Mouse (Mus musculus): ENCODE data around the gene Tmem30c. TPM values are rescaled to one million over a fixed set of nuclear protein-coding genes. Genes with fewer than 3 reads are reported as not detected.
A peak's percentile ranks its signal among the peaks of the same experiment; 100 is the strongest.
"Not testable (repeated sequence)": the region's sequence is repeated elsewhere in the genome, so short reads cannot be mapped to it uniquely, and the experiment has no call there.

Tmem30c gene
- polyA plus RNA-seq, 1 experiment from 2014 or later: not detected

DNA sequence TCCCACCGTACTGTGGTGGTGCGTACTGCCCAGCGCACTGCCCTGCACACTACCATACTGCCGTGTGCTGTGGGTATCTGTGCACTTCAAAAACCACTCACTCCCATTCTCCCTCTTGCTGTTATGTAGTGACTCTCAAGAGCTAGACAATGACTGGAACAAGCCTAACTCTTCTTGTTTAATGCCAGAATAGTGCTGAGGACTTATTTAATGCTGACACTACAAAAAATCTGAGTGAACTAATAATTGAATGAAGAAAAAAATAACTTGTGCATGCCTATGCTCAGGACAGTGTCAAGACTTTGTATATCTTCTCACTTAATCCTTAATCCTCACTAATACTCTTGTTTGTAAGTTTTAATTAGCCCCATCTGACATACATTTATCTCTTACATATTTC lies 45.2 kb downstream of the Tmem30c start:
- DNase-seq (ENCODE audit: low spot score) (no peak), ATAC-seq (no peak)
- no peak overlapping the region for H3K27ac ChIP-seq (ENCODE audit: low read depth, low read length)
- no peak overlapping the region for H3K4me3 ChIP-seq (ENCODE audit: low read depth, low read length)
- no peaks in the 10 kb centered on the region for H3K9me3 ChIP-seq (replicated peaks; ENCODE audit: control insufficient read depth, low read length)
- H3K9ac ChIP-seq (ENCODE audit: low read length): no peak overlapping the region
- 92% methylated on average over 4 of the region's 4 CpGs for WGBS
- no peaks in the 10 kb centered on the region for H3K4me1 ChIP-seq (ENCODE audit: control insufficient read depth, insufficient read depth, low read length)
- H3K27me3 ChIP-seq (replicated peaks; ENCODE audit: control insufficient read depth, insufficient read depth, low read length): no peaks in the 10 kb centered on the region
- no peak overlapping the region for H3K4me2 ChIP-seq (ENCODE audit: low read length)
- H3K36me3 ChIP-seq (ENCODE audit: control insufficient read depth, insufficient read depth, low read length): no peaks in the 10 kb centered on the region

DNA sequence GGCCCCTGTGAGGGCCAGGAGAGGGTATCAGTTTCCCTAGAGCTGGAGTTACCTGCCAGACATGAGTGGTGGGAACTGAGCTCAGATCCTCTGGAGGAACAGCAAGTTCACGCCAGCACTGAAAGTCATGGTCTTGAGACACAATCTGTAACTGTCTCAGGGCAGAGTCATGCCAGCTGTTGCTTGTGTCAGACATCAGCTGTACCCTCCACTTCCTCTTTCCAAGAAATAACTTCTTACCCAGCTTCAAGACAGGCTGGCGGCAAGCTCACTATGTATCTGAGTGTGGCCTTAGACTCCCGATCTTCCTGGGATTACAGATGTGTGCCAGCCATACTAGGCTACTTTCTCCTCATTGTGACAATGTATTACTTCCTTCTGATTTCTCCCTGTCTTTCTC lies 46.1 kb downstream of the Tmem30c start:
- Histone ChIP-seq H3K9ac (ENCODE audit: low read length) (no peak overlapping the region), H3K4me1 (ENCODE audit: control insufficient read depth, insufficient read depth, low read length) (no peaks in the 10 kb centered on the region), H3K4me3 (ENCODE audit: low read depth, low read length) (no peak overlapping the region), H3K27me3 (replicated peaks; ENCODE audit: control insufficient read depth, insufficient read depth, low read length) (no peaks in the 10 kb centered on the region), H3K4me2 (ENCODE audit: low read length) (no peak overlapping the region), H3K27ac (ENCODE audit: low read depth, low read length) (no peak overlapping the region), H3K9me3 (replicated peaks; ENCODE audit: control insufficient read depth, low read length) (no peaks in the 10 kb centered on the region), H3K36me3 (ENCODE audit: control insufficient read depth, insufficient read depth, low read length) (no peaks in the 10 kb centered on the region)
- whole genome bisulfite sequencing: 85% methylated on average over 3 of the region's 3 CpGs
- DNase-seq (ENCODE audit: low spot score): no peak
- no peak for ATAC-seq

DNA sequence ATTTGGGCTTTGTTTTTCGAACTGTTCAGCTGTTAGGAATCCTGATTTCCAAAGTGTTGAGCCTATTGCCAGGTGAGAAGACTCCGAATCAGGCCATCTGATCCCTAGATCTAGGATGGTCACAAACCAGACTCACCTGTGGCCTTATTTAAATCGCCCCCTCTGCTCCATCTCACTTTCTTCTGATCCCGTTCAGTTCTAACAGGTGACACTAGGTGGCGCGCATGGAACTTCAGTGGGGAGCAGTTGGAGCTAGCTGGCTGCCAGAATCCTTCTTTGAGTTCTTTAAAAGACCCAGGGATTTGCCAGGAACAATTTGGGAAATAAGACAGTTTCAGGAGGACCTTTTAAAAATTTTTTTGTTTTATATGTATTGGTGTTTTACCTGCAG lies 48.8 kb downstream of the Tmem30c start:
- peak; percentile 88 for DNase-seq (ENCODE audit: low spot score)
- no peak overlapping the region for H3K9ac ChIP-seq (ENCODE audit: low read length)
- H3K4me1 ChIP-seq (ENCODE audit: control insufficient read depth, insufficient read depth, low read length): no peaks in the 10 kb centered on the region
- H3K9me3 ChIP-seq (replicated peaks; ENCODE audit: control insufficient read depth, low read length): no peaks in the 10 kb centered on the region
- peak; percentile 75; the same call in 1 of the 2 replicates for ATAC-seq
- H3K27ac ChIP-seq (ENCODE audit: low read depth, low read length): no peak overlapping the region
- WGBS: 8% methylated on average over 6 of the region's 6 CpGs
- H3K4me3 ChIP-seq (ENCODE audit: low read depth, low read length): no peak overlapping the region
- H3K27me3 ChIP-seq (replicated peaks; ENCODE audit: control insufficient read depth, insufficient read depth, low read length): no peaks in the 10 kb centered on the region
- H3K4me2 ChIP-seq (ENCODE audit: low read length): no peak overlapping the region
- H3K36me3 ChIP-seq (ENCODE audit: control insufficient read depth, insufficient read depth, low read length): no peaks in the 10 kb centered on the region

DNA sequence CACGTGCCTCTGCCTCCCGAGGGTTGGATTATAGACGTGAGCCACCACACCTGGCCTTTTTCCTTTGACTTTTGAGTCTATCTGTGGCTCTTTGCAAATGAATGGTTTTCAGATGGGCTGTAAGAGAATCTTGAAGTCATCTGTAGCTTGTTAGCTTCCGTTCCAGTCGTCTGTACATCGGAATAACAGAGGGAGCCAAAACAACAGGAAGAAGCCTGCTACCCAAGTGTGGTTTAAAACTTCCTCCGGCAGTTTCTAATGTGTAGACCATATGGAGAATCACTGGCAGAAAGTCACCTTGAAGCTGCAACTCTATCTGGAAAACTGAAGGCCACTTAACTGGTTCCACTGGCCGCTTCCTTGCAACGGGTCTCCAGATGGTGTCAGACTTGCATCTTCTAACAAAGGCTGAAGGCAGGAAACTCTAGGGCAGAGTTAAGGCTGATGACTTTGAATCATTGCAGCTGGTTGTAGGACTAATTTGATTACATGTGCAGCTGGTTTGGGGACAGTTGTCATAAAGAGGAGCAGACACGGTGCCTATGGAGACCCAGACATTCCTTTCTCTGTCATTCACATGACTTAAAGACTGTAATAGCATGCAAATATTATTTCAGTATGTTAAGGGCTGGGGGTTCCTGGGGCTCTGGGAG lies 49.3 kb downstream of the Tmem30c start:
- peak; percentile 10; the same call in 1 of the 2 replicates for ATAC-seq
- DNase-seq (ENCODE audit: low spot score): no peak
- Histone ChIP-seq H3K27me3 (replicated peaks; ENCODE audit: control insufficient read depth, insufficient read depth, low read length) (no peaks in the 10 kb centered on the region), H3K4me1 (ENCODE audit: control insufficient read depth, insufficient read depth, low read length) (no peaks in the 10 kb centered on the region), H3K27ac (ENCODE audit: low read depth, low read length) (no peak overlapping the region), H3K9me3 (replicated peaks; ENCODE audit: control insufficient read depth, low read length) (no peaks in the 10 kb centered on the region), H3K4me2 (ENCODE audit: low read length) (no peak overlapping the region), H3K9ac (ENCODE audit: low read length) (no peak overlapping the region), H3K36me3 (ENCODE audit: control insufficient read depth, insufficient read depth, low read length) (no peaks in the 10 kb centered on the region), H3K4me3 (ENCODE audit: low read depth, low read length) (no peak overlapping the region)
- WGBS: 65% methylated on average over 10 of the region's 10 CpGs

DNA sequence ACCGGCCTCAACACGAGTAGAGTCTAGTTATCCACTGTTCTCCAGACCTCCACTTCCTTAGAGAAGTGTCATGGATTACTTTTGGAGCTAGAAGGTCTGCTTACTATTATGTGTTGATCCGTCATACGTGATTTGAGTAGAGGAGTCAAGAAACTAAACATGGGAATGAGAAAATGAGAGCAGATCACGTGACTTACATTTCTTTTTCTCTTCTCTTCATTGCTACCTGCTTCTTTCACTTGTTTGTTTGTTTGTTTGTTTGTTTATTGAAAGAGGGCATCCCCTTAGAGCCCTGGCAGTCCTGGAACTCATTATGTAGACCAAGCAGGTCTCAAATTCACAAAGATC lies 49.8 kb downstream of the Tmem30c start:
- Histone ChIP-seq H3K9ac (ENCODE audit: low read length) (no peak overlapping the region), H3K27ac (ENCODE audit: low read depth, low read length) (no peak overlapping the region), H3K4me1 (ENCODE audit: control insufficient read depth, insufficient read depth, low read length) (no peaks in the 10 kb centered on the region), H3K36me3 (ENCODE audit: control insufficient read depth, insufficient read depth, low read length) (no peaks in the 10 kb centered on the region), H3K27me3 (replicated peaks; ENCODE audit: control insufficient read depth, insufficient read depth, low read length) (no peaks in the 10 kb centered on the region), H3K9me3 (replicated peaks; ENCODE audit: control insufficient read depth, low read length) (no peaks in the 10 kb centered on the region), H3K4me2 (ENCODE audit: low read length) (no peak overlapping the region), H3K4me3 (ENCODE audit: low read depth, low read length) (no peak overlapping the region)
- ATAC-seq (no peak), DNase-seq (ENCODE audit: low spot score) (no peak)
- 88% methylated on average over 5 of the region's 5 CpGs for WGBS

DNA sequence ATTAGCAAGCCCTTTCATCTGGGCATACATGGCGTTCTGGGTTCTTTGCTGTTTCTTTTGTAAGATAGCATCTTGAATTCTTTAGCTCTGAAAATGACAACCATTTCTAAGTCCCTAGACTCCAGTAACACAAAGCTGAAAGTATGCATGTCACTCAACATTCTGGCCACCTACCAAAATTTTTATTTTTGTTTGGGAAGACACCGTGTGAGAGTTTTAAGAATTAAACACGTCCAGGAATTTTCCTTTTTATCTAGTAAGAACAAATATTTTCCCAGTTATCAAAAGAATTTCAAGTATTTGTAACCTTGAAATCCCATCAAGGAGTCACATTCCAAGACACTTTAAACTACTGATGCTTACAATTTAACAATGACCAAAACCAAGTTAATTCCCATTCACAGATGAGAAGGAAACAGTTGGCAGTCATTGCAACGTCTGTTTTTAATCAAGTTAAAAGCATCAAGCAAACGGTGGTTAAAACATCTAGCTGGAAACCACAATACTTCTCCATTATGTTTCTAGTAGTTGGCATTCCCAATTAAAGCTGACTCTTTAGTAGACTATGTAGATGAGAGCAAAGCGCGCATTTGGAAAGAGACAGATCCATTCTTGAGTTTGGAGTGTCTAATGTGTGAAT lies 56.7 kb downstream of the Tmem30c start:
- ATAC-seq (no peak), DNase-seq (ENCODE audit: low spot score) (no peak)
- Histone ChIP-seq H3K9me3 (replicated peaks; ENCODE audit: control insufficient read depth, low read length) (no peaks in the 10 kb centered on the region), H3K4me1 (ENCODE audit: control insufficient read depth, insufficient read depth, low read length) (no peaks in the 10 kb centered on the region), H3K27ac (ENCODE audit: low read depth, low read length) (no peak overlapping the region), H3K9ac (ENCODE audit: low read length) (no peak overlapping the region), H3K4me2 (ENCODE audit: low read length) (no peak overlapping the region), H3K36me3 (ENCODE audit: control insufficient read depth, insufficient read depth, low read length) (no peaks in the 10 kb centered on the region), H3K27me3 (replicated peaks; ENCODE audit: control insufficient read depth, insufficient read depth, low read length) (no peaks in the 10 kb centered on the region), H3K4me3 (ENCODE audit: low read depth, low read length) (no peak overlapping the region)
- 72% methylated on average over 7 of the region's 7 CpGs for WGBS

DNA sequence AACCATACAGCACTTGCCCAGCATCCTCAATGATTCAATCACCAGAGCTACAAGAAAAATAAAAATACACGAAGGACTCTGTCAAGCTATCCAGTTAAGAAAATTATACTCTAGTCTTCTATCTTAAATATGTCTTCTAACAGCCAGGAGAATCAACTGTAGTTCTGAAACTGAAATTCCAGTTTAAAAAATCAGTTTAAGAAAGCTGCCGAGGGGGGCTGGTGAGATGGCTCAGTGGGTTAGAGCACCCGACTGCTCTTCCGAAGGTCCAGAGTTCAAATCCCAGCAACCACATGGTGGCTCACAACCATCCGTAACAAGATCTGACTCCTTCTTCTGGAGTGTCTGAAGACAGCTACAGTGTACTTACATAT lies 60.7 kb downstream of the Tmem30c start:
- not testable (repeated sequence) for DNase-seq (ENCODE audit: low spot score); H3K4me1 ChIP-seq (ENCODE audit: control insufficient read depth, insufficient read depth, low read length); H3K36me3 ChIP-seq (ENCODE audit: control insufficient read depth, insufficient read depth, low read length); ATAC-seq; H3K9me3 ChIP-seq (replicated peaks; ENCODE audit: control insufficient read depth, low read length); H3K27ac ChIP-seq (ENCODE audit: low read depth, low read length); H3K9ac ChIP-seq (ENCODE audit: low read length); H3K27me3 ChIP-seq (replicated peaks; ENCODE audit: control insufficient read depth, insufficient read depth, low read length)
- 73% methylated on average over 4 of the region's 5 CpGs for WGBS
- peak overlapping the region; percentile 89 for H3K4me3 ChIP-seq (ENCODE audit: low read depth, low read length)
- peak overlapping the region; percentile 42 for H3K4me2 ChIP-seq (ENCODE audit: low read length)

DNA sequence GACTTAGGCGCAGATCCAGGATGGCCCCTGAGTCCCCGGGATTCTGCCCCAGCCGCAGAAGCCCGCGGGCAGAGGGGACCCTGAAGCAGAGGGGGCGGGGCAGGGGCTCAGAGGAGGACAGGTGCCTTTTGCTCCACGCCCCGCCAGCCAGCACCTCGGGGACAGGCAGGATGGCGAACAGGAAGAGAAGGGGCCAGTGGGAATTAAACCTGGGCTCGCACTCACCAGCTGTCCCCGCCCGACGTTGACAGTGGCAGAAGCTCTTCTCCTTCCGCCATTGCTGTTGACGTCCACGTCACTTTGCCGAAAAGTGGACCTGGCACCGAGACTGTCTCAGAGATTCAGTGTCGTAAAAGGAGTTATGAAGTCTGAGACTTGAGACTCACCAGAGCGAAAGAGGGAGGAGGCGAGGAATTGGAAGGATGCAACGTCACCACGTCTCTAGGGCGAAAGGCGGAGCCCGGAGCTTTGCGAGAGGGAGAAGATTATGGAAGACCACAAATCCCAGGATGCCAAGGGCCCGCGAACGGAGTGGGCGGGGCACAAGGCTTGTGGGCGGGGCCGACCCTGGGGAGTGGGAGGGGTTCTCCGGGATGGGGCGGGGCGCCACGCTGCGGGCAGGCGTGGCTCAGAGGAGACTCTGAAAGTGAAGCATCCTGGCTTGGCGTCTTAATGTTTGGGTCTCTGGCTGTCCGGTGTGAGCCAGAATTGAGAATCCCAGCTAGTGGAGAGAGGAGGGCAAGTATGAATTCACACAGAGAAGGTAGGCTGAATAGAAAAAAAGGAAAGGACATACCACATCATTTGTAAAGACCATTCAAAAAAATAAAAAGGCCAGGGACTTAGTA lies 61.4 kb downstream of the Tmem30c start, which contains the start of gene Tbc1d23:
Gene Tbc1d23, minus strand, starts transcription at position 416 of the 848 bp plus-strand sequence.
- Histone ChIP-seq H3K4me1 (ENCODE audit: control insufficient read depth, insufficient read depth, low read length) (peaks cover 7% of the 10 kb centered on the region), H3K9ac (ENCODE audit: low read length) (peak within 1 kb of the TSS; percentile 85), H3K27me3 (replicated peaks; ENCODE audit: control insufficient read depth, insufficient read depth, low read length) (no peaks in the 10 kb centered on the region), H3K4me3 (ENCODE audit: low read depth, low read length) (peak within 1 kb of the TSS; percentile 89), H3K27ac (ENCODE audit: low read depth, low read length) (peak within 1 kb of the TSS; percentile 70), H3K4me2 (ENCODE audit: low read length) (peak within 1 kb of the TSS; percentile 70), H3K36me3 (ENCODE audit: control insufficient read depth, insufficient read depth, low read length) (no peaks in the 10 kb centered on the region), H3K9me3 (replicated peaks; ENCODE audit: control insufficient read depth, low read length) (no peaks in the 10 kb centered on the region)
- DNase-seq (ENCODE audit: low spot score) (peak; percentile 99), ATAC-seq (peak; percentile 99)
- under 1% methylated on average over 42 of the region's 42 CpGs for WGBS

DNA sequence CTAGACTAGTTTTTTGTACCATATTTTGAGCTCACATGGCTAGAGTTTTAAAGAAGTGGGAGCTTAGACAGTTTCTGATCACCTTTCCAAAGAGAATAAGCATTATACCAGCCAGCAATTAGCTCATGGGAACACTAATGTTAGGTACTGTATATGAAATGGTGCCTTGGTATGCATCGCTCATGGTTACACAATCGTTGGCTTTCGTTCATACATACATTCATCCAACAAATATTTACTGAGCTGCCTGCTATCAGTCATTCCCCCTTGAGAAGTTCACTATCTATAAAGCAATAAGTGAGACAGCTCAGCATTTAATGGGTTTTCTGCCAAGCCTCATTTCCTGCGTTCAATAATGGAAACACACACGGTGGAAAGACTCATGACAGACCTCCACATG lies 66.2 kb downstream of the Tmem30c start:
- no peak overlapping the region for H3K9ac ChIP-seq (ENCODE audit: low read length)
- DNase-seq (ENCODE audit: low spot score): no peak
- no peaks in the 10 kb centered on the region for H3K9me3 ChIP-seq (replicated peaks; ENCODE audit: control insufficient read depth, low read length)
- no peak for ATAC-seq
- H3K4me2 ChIP-seq (ENCODE audit: low read length): no peak overlapping the region
- H3K27me3 ChIP-seq (replicated peaks; ENCODE audit: control insufficient read depth, insufficient read depth, low read length): no peaks in the 10 kb centered on the region
- peaks cover 7% of the 10 kb centered on the region for H3K4me1 ChIP-seq (ENCODE audit: control insufficient read depth, insufficient read depth, low read length)
- no peak overlapping the region for H3K4me3 ChIP-seq (ENCODE audit: low read depth, low read length)
- WGBS: 95% methylated on average over 5 of the region's 5 CpGs
- no peak overlapping the region for H3K27ac ChIP-seq (ENCODE audit: low read depth, low read length)
- no peaks in the 10 kb centered on the region for H3K36me3 ChIP-seq (ENCODE audit: control insufficient read depth, insufficient read depth, low read length)

All from forebrain, embryonic 14.5 days (tissue).